Mouse (Mus musculus) lung, adult 18-20 months (tissue): Measurements from ENCODE around the gene Hpn.

ENCODE experiments used
- DNase-seq, 2 experiments: peaks; one replicate each; pipeline ENCODE4 v3.0.0; 2022; ENCODE audit warnings: mixed read lengths in 2 of 2

The Hpn gene

GRCm38 (mm10) chr7:31140302-31140701 lies 25.2 kb upstream of the Hpn start:
- DNase-seq, result no peak

- DNase-seq, result peak; percentile 59 to 65
Measured at GRCm38 (mm10) chr7:31139765-31140164, 24.7 kb upstream of the Hpn start.

- no peak for DNase-seq
Measured at GRCm38 (mm10) chr7:31135717-31136116, 20.6 kb upstream of the Hpn start.

- DNase-seq, result no peak
Measured at GRCm38 (mm10) chr7:31131866-31132265, 16.8 kb upstream of the Hpn start.

GRCm38 (mm10) chr7:31130841-31131240 lies 15.8 kb upstream of the Hpn start:
- peak; percentile 32 to 55 for DNase-seq

GRCm38 (mm10) chr7:31130197-31130596 lies 15.1 kb upstream of the Hpn start:
- no peak for DNase-seq

GRCm38 (mm10) chr7:31128157-31128705 lies 13.1 kb upstream of the Hpn start:
- DNase-seq, result no peak

GRCm38 (mm10) chr7:31126851-31127724 lies 12.0 kb upstream of the Hpn start, which contains the start of gene Scn1b:
Gene Scn1b (minus strand): TSS chr7:31127003.
- peak; percentile 56 to 58 for DNase-seq

GRCm38 (mm10) chr7:31126211-31126751 lies 11.2 kb upstream of the Hpn start:
- peak in 1 of 2 experiments; percentile 30 for DNase-seq

- no peak for DNase-seq
Measured at GRCm38 (mm10) chr7:31125116-31125515, 10.0 kb upstream of the Hpn start.

- DNase-seq, result no peak
Measured at GRCm38 (mm10) chr7:31124381-31124780, 9.3 kb upstream of the Hpn start.

- no peak for DNase-seq
Measured at GRCm38 (mm10) chr7:31123697-31124096, 8.6 kb upstream of the Hpn start.

- no peak for DNase-seq
Measured at GRCm38 (mm10) chr7:31122641-31123631, 7.8 kb upstream of the Hpn start.

GRCm38 (mm10) chr7:31119556-31119955 lies 4.5 kb upstream of the Hpn start:
- no peak for DNase-seq

GRCm38 (mm10) chr7:31118486-31118885 lies 3.4 kb upstream of the Hpn start:
- no peak for DNase-seq

- DNase-seq, result no peak
Measured at GRCm38 (mm10) chr7:31117465-31117864, 2.4 kb upstream of the Hpn start.

GRCm38 (mm10) chr7:31116721-31117145 lies 1.6 kb upstream of the Hpn start:
- no peak for DNase-seq

GRCm38 (mm10) chr7:31115587-31116043 lies 525 bp upstream of the Hpn start:
- DNase-seq, result peak; percentile 83 to 84

- no peak for DNase-seq
Measured at GRCm38 (mm10) chr7:31114646-31115045, 444 bp downstream of the Hpn start.

- no peak for DNase-seq
Measured at GRCm38 (mm10) chr7:31113800-31114199, 1.3 kb downstream of the Hpn start.

GRCm38 (mm10) chr7:31112036-31112435 lies 3.1 kb downstream of the Hpn start:
- no peak for DNase-seq

GRCm38 (mm10) chr7:31110861-31111385 lies 4.2 kb downstream of the Hpn start:
- DNase-seq, result no peak
